Mouse (Mus musculus): ENCODE data around the gene Fkbp6. TPM values are rescaled to one million over a fixed set of nuclear protein-coding genes. Genes with fewer than 3 reads are reported as not detected.
"Not testable (repeated sequence)": the region's sequence is repeated elsewhere in the genome, so short reads cannot be mapped to it uniquely, and the experiment has no call there.

Gene Fkbp6
- polyA plus RNA-seq, 1 experiment from 2014 or later = not detected

DNA sequence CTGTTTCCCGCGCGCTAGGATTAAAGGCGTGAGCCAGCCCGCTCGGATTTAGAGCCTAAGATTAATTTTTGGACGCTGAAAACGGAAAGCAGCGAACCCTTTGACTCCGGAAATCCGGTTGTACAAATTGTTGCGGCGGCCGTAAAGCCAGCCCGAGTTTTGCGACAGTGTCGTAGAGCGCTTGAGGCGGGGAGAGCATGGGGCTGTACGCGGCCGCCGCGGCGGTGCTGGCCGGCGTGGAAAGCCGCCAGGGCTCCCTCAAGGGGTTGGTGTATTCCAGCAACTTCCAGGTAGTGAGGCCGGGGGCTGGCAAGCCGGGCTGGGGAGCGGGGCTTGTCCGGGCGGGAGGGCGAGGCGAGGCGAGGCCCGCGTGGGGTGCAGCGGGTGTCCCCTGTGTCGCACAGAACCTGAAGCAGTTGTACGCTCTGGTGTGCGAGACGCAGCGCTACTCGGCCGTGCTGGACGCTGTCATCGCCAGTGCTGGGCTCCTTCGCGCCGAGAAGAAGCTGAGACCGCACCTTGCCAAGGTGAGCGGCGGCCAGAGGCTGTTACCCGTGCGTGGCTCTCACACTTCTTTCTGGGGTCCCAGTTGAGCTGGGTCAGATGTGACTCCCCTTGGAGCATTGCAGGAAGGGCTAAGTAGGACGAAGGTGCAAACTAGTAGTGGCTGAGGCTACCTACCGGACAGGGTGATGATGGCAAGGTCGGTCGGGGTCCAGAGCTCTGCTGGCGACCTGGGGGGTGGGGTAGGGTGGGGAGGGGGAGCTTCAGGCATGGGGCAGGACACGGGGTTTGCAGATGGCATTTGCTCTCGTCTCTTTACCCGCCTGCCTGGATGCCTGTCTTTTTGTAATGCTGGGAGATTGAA, 20.2 kb upstream of the Fkbp6 start, which contains the start of gene Nsun5:
Nsun5 (plus strand) TSS at position 167 of the 868 bp plus-strand sequence.
- peak within 1 kb of the TSS; percentile 75 for H3K9ac ChIP-seq (replicated peaks; ENCODE audit: low read depth)
- peak within 1 kb of the TSS; percentile 96 for H3K4me2 ChIP-seq (replicated peaks; ENCODE audit: low read depth, low read length)
- H3K27ac ChIP-seq (ENCODE audit: low read length) = peak within 1 kb of the TSS; percentile 81; the same call in 1 of the 2 replicates
- H3K4me1 ChIP-seq (ENCODE audit: insufficient read depth, low read depth, low read length) = peaks cover 4% of the 10 kb centered on the region; the same call in 1 of the 2 replicates
- under 1% methylated on average over 60 of the region's 64 CpGs for WGBS
- peak; percentile 96 for DNase-seq (ENCODE audit: low spot score)
- no peaks in the 10 kb centered on the region for H3K27me3 ChIP-seq (replicated peaks; ENCODE audit: insufficient read depth, low read length)
- H3K4me3 ChIP-seq (ENCODE audit: low read depth, low read length) = peak within 1 kb of the TSS; percentile 69
- no peaks in the 10 kb centered on the region for H3K9me3 ChIP-seq (ENCODE audit: low read length)
- peaks cover 7% of the 10 kb centered on the region; the same call in 1 of the 2 replicates for H3K36me3 ChIP-seq (ENCODE audit: insufficient read depth, low read length)
- TF ChIP-seq EP300 (IDR thresholded peaks at IDR 0.05) (no peak; the same call in 1 of the 2 replicates), CTCF (IDR thresholded peaks at IDR 0.05) (no peak)
- ATAC-seq = peak; percentile 85

DNA sequence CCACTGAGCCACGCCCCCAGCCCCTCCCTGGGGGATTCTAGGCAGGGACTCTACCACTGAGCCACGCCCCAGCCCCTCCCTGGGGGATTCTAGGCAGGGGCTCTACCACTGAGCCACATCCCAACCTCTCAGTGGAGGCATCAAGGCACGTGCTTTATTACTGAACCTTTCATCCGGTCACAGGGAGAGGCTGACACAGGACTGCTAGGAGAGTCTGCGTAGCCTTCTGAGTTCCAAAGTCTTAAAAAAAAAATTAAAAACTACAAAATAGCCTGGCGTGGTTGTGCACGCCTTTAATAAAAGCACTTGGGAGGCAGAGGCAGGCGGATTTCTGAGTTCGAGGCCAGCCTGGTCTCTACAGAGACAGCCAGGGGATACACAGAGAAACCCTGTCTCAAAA, 19.4 kb upstream of the Fkbp6 start:
- H3K36me3 ChIP-seq (ENCODE audit: insufficient read depth, low read length); H3K4me1 ChIP-seq (ENCODE audit: insufficient read depth, low read depth, low read length); DNase-seq (ENCODE audit: low spot score); ATAC-seq; H3K27me3 ChIP-seq (replicated peaks; ENCODE audit: insufficient read depth, low read length); H3K9me3 ChIP-seq (ENCODE audit: low read length): not testable (repeated sequence)
- H3K4me2 ChIP-seq (replicated peaks; ENCODE audit: low read depth, low read length) = peak overlapping the region; percentile 96
- peak overlapping the region; percentile 69 for H3K4me3 ChIP-seq (ENCODE audit: low read depth, low read length)
- 0 out of 2 replicates have a peak overlapping the region, but pooled peaks have one; percentile 81 for H3K27ac ChIP-seq (ENCODE audit: low read length)
- H3K9ac ChIP-seq (replicated peaks; ENCODE audit: low read depth) = peak overlapping the region; percentile 75
- 61% methylated on average over 9 of the region's 9 CpGs for WGBS

DNA sequence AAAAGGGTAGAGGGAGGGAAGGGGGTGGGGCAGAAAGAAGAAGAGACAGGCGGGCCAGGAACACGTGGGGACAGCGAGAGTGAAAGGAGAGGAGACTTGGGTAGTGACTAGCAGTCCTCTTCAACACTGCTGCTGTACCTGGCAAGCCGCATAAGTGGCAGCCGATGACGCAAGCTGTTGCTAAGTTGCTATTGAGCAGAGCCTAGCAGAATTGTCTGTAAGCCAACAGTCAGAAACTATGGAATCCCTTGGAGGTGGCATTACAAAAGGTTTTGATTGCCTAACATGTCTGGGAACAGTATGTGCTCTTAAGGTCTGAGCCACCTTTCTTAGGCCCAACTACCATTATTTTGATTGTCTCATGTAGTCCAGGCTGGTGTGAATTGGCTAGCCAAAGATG, 18.5 kb upstream of the Fkbp6 start:
- 71% methylated on average over 6 of the region's 6 CpGs for WGBS
- H3K9me3 ChIP-seq (ENCODE audit: low read length) = no peaks in the 10 kb centered on the region
- no peak overlapping the region for H3K4me3 ChIP-seq (ENCODE audit: low read depth, low read length)
- no peak overlapping the region for H3K27ac ChIP-seq (ENCODE audit: low read length)
- H3K27me3 ChIP-seq (replicated peaks; ENCODE audit: insufficient read depth, low read length) = no peaks in the 10 kb centered on the region
- H3K4me2 ChIP-seq (replicated peaks; ENCODE audit: low read depth, low read length) = no peak overlapping the region
- peak; percentile 40 for ATAC-seq
- peak; percentile 79 for DNase-seq (ENCODE audit: low spot score)
- H3K9ac ChIP-seq (replicated peaks; ENCODE audit: low read depth) = no peak overlapping the region
- TF ChIP-seq CTCF (IDR thresholded peaks at IDR 0.05) (no peak), EP300 (IDR thresholded peaks at IDR 0.05) (peak; percentile 12; the same call in 1 of the 2 replicates)
- H3K36me3 ChIP-seq (ENCODE audit: insufficient read depth, low read length) = no peaks in the 10 kb centered on the region
- peaks cover 4% of the 10 kb centered on the region; the same call in 1 of the 2 replicates for H3K4me1 ChIP-seq (ENCODE audit: insufficient read depth, low read depth, low read length)

DNA sequence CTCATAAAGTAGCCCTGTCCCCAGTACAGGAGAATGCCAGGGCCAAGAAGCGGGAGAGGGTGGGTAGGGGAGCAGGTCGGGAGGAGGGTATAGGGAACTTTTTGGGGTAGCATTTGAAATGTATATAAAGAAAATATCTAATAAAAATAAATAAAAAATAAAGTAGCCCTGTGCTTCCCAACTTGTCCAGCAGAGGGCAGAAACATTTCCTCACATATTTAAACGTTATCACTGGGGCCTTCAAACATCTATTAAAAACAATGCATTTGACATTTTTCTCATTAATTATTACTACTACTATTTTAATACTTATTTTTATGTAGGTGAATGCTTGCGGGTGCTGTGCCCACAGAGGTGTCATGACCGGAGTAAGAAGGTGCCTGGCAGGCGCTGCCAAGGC, 18.0 kb upstream of the Fkbp6 start:
- Histone ChIP-seq H3K9me3 (ENCODE audit: low read length) (no peaks in the 10 kb centered on the region), H3K27ac (ENCODE audit: low read length) (no peak overlapping the region), H3K4me2 (replicated peaks; ENCODE audit: low read depth, low read length) (no peak overlapping the region), H3K27me3 (replicated peaks; ENCODE audit: insufficient read depth, low read length) (no peaks in the 10 kb centered on the region), H3K4me3 (ENCODE audit: low read depth, low read length) (no peak overlapping the region), H3K9ac (replicated peaks; ENCODE audit: low read depth) (no peak overlapping the region), H3K36me3 (ENCODE audit: insufficient read depth, low read length) (no peaks in the 10 kb centered on the region), H3K4me1 (ENCODE audit: insufficient read depth, low read depth, low read length) (peaks cover 4% of the 10 kb centered on the region; the same call in 1 of the 2 replicates)
- TF ChIP-seq EP300 (IDR thresholded peaks at IDR 0.05) (no peak), CTCF (IDR thresholded peaks at IDR 0.05) (peak; percentile 57)
- DNase-seq (ENCODE audit: low spot score) (peak; percentile 30), ATAC-seq (no peak)
- WGBS = 49% methylated on average over 6 of the region's 6 CpGs

DNA sequence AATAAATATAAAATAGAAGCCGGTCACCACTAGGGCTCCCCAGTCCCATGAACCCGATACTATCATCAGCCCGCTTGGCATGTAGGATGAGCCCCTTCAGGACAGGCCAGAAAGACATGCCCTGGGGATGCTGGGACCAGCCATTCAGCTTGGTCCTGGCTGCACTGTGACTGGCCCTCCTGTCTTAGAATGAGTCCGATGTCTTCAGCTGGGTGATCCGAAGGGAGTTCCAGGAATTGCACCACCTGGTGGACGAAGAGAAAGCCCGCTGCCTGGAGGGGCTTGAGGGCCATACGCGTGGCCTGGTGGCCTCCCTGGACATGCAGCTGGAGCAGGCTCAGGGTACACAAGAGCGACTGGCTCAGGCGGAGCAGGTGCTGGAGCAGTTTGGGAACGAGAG, 13.7 kb upstream of the Fkbp6 start:
- peak; percentile 62 for ATAC-seq

DNA sequence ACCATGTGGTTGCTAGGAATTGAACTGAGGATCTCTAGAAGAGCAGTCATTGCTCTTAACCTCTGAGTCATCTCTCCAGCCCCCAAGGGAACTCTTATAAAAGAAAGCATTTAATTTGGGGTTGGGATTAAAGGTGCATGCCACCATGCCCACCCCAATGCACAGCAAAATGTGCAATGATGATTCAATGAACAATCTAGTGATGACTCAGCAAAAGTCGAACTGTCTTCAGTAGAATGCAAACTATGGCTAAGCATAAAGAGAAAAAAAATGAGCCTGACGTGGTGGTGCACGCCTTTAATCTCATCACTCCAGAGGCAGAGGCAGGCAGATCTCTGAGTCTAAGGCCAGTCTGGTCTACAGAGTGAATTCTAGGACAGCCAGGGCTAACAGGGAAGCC, 12.7 kb upstream of the Fkbp6 start:
- Histone ChIP-seq H3K4me3 (ENCODE audit: low read depth, low read length) (no peak overlapping the region), H3K4me2 (replicated peaks; ENCODE audit: low read depth, low read length) (no peak overlapping the region), H3K27me3 (replicated peaks; ENCODE audit: insufficient read depth, low read length) (no peaks in the 10 kb centered on the region), H3K27ac (ENCODE audit: low read length) (no peak overlapping the region), H3K4me1 (ENCODE audit: insufficient read depth, low read depth, low read length) (no peaks in the 10 kb centered on the region), H3K9me3 (ENCODE audit: low read length) (no peaks in the 10 kb centered on the region), H3K36me3 (ENCODE audit: insufficient read depth, low read length) (no peaks in the 10 kb centered on the region), H3K9ac (replicated peaks; ENCODE audit: low read depth) (no peak overlapping the region)
- no peak for TF ChIP-seq EP300 (IDR thresholded peaks at IDR 0.05)
- TF ChIP-seq CTCF (IDR thresholded peaks at IDR 0.05) = no peak
- DNase-seq (ENCODE audit: low spot score) (no peak), ATAC-seq (no peak)
- 77% methylated on average over 3 of the region's 3 CpGs for WGBS

More for the DNA sequence above, 13.7 kb upstream of the Fkbp6 start:
- Histone ChIP-seq H3K27ac (ENCODE audit: low read length) (no peak overlapping the region), H3K4me3 (ENCODE audit: low read depth, low read length) (no peak overlapping the region), H3K4me2 (replicated peaks; ENCODE audit: low read depth, low read length) (no peak overlapping the region), H3K4me1 (ENCODE audit: insufficient read depth, low read depth, low read length) (no peaks in the 10 kb centered on the region), H3K36me3 (ENCODE audit: insufficient read depth, low read length) (no peaks in the 10 kb centered on the region), H3K9ac (replicated peaks; ENCODE audit: low read depth) (no peak overlapping the region), H3K9me3 (ENCODE audit: low read length) (no peaks in the 10 kb centered on the region), H3K27me3 (replicated peaks; ENCODE audit: insufficient read depth, low read length) (no peaks in the 10 kb centered on the region)
- TF ChIP-seq CTCF (IDR thresholded peaks at IDR 0.05) = peak; percentile 82
- no peak for TF ChIP-seq EP300 (IDR thresholded peaks at IDR 0.05)
- peak; percentile 63 for DNase-seq (ENCODE audit: low spot score)
- 28% methylated on average over 12 of the region's 12 CpGs for WGBS
